Mouse (Mus musculus) adrenal gland, postnatal 36 days (tissue): ENCODE results near the gene Zic3. TPM values are rescaled to one million over a fixed set of nuclear protein-coding genes. Genes with fewer than 3 reads are reported as not detected.

ENCODE experiments used
- DNase-seq, 2 experiments: peaks; one replicate each; pipeline ENCODE4 v3.0.0; 2021; ENCODE audit warnings: mixed read lengths in 1 of 2
- total RNA-seq, 2 experiments: library from RNA; stranded (reverse); gene quantifications; 2 replicates each; pipeline ENCODE4 v1.2.3; 2021

Gene Zic3
- total RNA-seq, 2 experiments from 2014 or later: not detected

DNA sequence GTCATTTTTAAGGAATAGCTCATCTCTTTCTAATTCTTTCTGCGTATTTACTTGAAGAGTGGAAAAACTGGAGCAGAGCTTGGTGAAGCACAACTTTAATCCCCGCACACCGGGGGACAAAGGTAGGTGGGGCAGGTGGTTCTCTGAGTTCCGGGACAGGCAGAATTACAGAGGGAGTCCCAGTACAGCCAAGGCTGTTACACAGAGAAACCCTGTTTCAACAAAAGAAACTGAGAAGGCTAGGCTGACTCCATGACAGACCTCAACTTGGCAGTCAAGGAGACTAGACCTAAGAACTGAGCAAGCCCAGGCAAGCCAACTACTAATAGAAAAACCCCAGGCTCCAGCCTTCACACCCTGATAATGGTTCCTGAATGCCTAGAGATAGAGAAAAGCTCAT is 20.0 kb downstream of the Zic3 start:
- DNase-seq: no peak
